ENCODE assay signal across 18 mouse cellular contexts in the genomic region with DNA sequence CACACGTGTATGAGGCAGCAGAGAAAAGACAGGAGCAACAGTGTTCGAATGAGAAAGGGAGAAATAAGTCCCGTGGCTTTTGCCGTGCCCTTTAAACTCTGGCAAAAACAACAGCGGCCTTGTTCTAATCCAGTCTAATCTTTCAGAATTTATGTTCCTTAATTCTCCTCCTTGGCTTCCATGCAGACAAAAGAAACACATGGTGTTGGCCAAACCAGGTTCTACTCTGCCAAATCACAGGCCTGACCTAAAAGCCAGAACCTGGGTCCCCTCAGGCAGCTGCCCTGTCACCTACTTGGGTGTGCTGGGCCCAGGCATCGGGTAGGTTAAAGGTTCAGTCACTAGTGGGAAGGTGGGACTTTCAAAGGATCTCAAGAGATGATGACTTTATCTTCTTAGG.
"Had no signal": no experiment of that assay in that cellular context is flagged by ENCODE, and none has a peak within 500 bp of the region (broad histone marks: within the 10 kb centered on the region; RNA-seq: fewer than 3 reads in every experiment).

No protein-coding gene starts in this region.

- H3K9ac ChIP-seq: lung, embryonic 15.5 days; midbrain, embryonic 13.5 days; midbrain, embryonic 15.5 days; neural tube, embryonic 12.5 days had no signal

- H3K36me3 ChIP-seq: lung, embryonic 15.5 days; midbrain, embryonic 13.5 days; midbrain, embryonic 15.5 days; neural tube, embryonic 12.5 days had no signal

- H3K4me3 ChIP-seq: lung, embryonic 15.5 days; megakaryocyte, embryonic 14.5 days; midbrain, embryonic 13.5 days; midbrain, embryonic 15.5 days; neural tube, embryonic 12.5 days had no signal

- DNase-seq: lung, adult 2 months; lung, postnatal 14 days; lung, postnatal 36 days; retina, postnatal 1 day; right cerebral cortex, adult 18-20 months; right cerebral cortex, postnatal 25 days; right cerebral cortex, postnatal 4 days; spleen, adult 18-20 months; thymus, adult 18-20 months; thymus, postnatal 14 days; thymus, postnatal 36 days had no signal

- H3K9me3 ChIP-seq: lung, embryonic 15.5 days; midbrain, embryonic 13.5 days; midbrain, embryonic 15.5 days; neural tube, embryonic 12.5 days had no signal

- H3K4me2 ChIP-seq: lung, embryonic 15.5 days; midbrain, embryonic 11.5 days; midbrain, embryonic 13.5 days; midbrain, embryonic 15.5 days; neural tube, embryonic 12.5 days had no signal

- ATAC-seq: midbrain, embryonic 13.5 days; midbrain, embryonic 15.5 days had no signal

- H3K27me3 ChIP-seq: lung, embryonic 15.5 days; midbrain, embryonic 15.5 days; neural tube, embryonic 12.5 days had no signal

- H3K27ac ChIP-seq: lung, embryonic 15.5 days; macrophage; midbrain, embryonic 13.5 days; midbrain, embryonic 15.5 days; neural tube, embryonic 12.5 days had no signal
